Mouse (Mus musculus) hindbrain, embryonic 14.5 days (tissue): ENCODE measurements at regions not wholly inside any gene's neighbourhood (a gene's known extent, or its start where the extent isn't known, plus 50 kb on each side); places are given as distances from the start of the nearest gene placed in this dataset.

Experiments used
- ATAC-seq: fragments of 200-750 bp; cut with Nextera tagmentation; 2 replicates; pipeline ENCODE4 v1.8.0; 2017; ENCODE audit warnings: moderate number of reproducible peaks, mild to moderate bottlenecking, moderate TSS enrichment, moderate library complexity; ENCODE audit not compliant: low FRiP score
- DNase-seq: peaks from one replicate; pipeline ENCODE4 v3.0.0-alpha.2; 2015; ENCODE audit warnings: low spot score
- H3K27ac ChIP-seq: fragments of 300-500 bp; sonication (generic); 2 replicates; pipeline ENCODE4 v1.5.1; 2014; ENCODE audit warnings: mild to moderate bottlenecking, moderate library complexity
- H3K27me3 ChIP-seq: fragments of 300-500 bp; sonication (generic); 2 replicates; pipeline ENCODE4 v1.6.1; 2014; ENCODE audit warnings: mild to moderate bottlenecking, low read length, mixed read lengths; ENCODE audit not compliant: control insufficient read depth, insufficient read depth
- H3K36me3 ChIP-seq: fragments of 300-500 bp; sonication (generic); replicated peaks from 2 replicates; pipeline ENCODE4 v1.6.1; 2014; ENCODE audit not compliant: control insufficient read depth, insufficient read depth
- H3K4me1 ChIP-seq: fragments of 300-500 bp; sonication (generic); replicated peaks from 2 replicates; pipeline ENCODE4 v1.6.1; 2014; ENCODE audit warnings: antibody characterized with exemption, low read length, mixed read lengths; ENCODE audit not compliant: control insufficient read depth, insufficient read depth
- H3K4me2 ChIP-seq: fragments of 300-500 bp; sonication (generic); replicated peaks from 2 replicates; pipeline ENCODE4 v1.6.1; 2014; ENCODE audit warnings: mild to moderate bottlenecking, moderate library complexity
- H3K4me3 ChIP-seq: fragments of 300-500 bp; sonication (generic); replicated peaks from 2 replicates; pipeline ENCODE4 v1.5.1; 2014; ENCODE audit warnings: mild to moderate bottlenecking, low read length
- H3K9ac ChIP-seq: fragments of 300-500 bp; sonication (generic); 2 replicates; pipeline ENCODE4 v1.6.1; 2014
- H3K9me3 ChIP-seq: fragments of 300-500 bp; sonication (generic); 2 replicates; pipeline ENCODE4 v1.6.1; 2016; ENCODE audit warnings: low read length; ENCODE audit not compliant: control insufficient read depth
- WGBS: fragments of 180-500 bp; shearing (Covaris S2); extraction: QIAGEN DNeasy Blood & Tissue Kit; methylation state at CpG from one replicate; pipeline ENCODE4 v1.1.7; 2014; 5-methylcytosine and 5-hydroxymethylcytosine counted together

DNA sequence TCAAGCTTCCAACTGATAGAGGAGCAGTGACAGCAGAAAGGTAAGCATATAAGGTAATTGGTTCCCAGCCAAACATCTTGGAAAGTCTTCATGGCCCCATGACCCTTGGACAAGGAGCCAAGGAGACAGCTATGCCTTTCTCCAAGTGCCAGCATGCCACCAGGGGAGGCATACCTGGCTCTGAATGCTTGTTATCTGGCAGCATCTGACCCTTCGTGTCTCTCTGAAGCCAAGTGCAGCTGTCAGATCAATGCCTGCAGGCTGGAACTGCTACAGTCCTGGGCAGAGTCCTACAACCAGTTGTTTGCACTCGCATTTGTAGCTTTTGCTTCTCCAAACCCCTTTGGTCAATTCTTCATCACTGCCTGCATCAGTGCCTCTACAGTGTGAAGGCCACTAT is 309.3 kb upstream of the Ppargc1a start:
- H3K36me3 ChIP-seq, result no peaks in the 10 kb centered on the region
- DNase-seq (no peak), ATAC-seq (no peak)
- H3K27ac ChIP-seq, result no peak overlapping the region
- no peak overlapping the region for H3K4me2 ChIP-seq
- H3K9me3 ChIP-seq, result no peaks in the 10 kb centered on the region
- 86% methylated on average over 2 of the region's 2 CpGs for WGBS
- H3K4me1 ChIP-seq, result no peaks in the 10 kb centered on the region
- no peak overlapping the region for H3K4me3 ChIP-seq
- H3K27me3 ChIP-seq, result no peaks in the 10 kb centered on the region
- H3K9ac ChIP-seq, result no peak overlapping the region

DNA sequence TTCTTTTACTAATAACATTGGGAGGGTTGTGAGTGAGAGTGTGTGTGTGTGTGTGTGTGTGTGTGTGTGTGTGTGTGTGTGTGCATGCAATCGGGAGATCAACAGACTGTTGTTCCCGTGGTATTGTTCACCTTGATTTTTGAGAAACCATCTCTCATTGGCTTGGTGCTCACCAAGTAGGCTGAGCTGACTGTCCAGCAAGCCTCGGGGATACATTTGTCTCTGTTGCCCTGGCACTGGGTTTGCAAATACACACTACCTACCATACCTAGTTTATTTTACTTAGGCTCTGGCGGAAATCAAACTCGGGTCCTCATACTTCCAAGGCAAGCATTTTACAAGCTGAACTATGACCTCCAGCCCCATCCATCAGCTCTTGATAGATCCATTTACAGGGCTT is 306.0 kb upstream of the Ppargc1a start:
- no peak for ATAC-seq
- H3K4me3 ChIP-seq, result no peak overlapping the region

DNA sequence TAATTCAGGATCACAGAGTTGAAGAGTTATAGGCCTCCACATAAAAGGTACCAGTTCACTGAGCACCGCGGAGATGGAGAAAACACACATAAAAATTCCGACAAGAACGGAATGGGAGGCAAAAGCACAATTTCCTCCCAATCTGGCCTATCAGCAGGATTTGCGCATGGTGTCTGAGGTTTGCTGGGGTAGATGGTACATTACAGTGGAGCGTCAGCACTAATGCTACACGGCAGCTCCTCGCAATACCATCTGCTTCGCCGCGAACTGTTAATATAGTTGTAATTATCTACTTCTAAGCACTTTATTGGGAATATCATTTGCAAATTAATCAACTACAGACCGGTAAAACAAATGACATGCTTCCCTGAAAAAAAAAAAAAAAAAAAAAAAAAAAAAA is 304.2 kb upstream of the Ppargc1a start:
- H3K27me3 ChIP-seq, result no peaks in the 10 kb centered on the region
- no peak overlapping the region for H3K4me3 ChIP-seq
- H3K36me3 ChIP-seq, result no peaks in the 10 kb centered on the region
- 80% methylated on average over 12 of the region's 12 CpGs for WGBS
- no peaks in the 10 kb centered on the region for H3K9me3 ChIP-seq
- no peak overlapping the region for H3K9ac ChIP-seq
- no peak overlapping the region for H3K4me2 ChIP-seq
- DNase-seq (no peak), ATAC-seq (no peak)
- no peaks in the 10 kb centered on the region for H3K4me1 ChIP-seq
- no peak overlapping the region for H3K27ac ChIP-seq

More for the DNA sequence above, 306.0 kb upstream of the Ppargc1a start:
- Histone ChIP-seq H3K27me3 (no peaks in the 10 kb centered on the region), H3K27ac (no peak overlapping the region), H3K4me2 (no peak overlapping the region), H3K9ac (no peak overlapping the region), H3K4me1 (no peaks in the 10 kb centered on the region), H3K36me3 (no peaks in the 10 kb centered on the region), H3K9me3 (no peaks in the 10 kb centered on the region)
- WGBS, result 90% methylated on average over 5 of the region's 5 CpGs
- no peak for DNase-seq

DNA sequence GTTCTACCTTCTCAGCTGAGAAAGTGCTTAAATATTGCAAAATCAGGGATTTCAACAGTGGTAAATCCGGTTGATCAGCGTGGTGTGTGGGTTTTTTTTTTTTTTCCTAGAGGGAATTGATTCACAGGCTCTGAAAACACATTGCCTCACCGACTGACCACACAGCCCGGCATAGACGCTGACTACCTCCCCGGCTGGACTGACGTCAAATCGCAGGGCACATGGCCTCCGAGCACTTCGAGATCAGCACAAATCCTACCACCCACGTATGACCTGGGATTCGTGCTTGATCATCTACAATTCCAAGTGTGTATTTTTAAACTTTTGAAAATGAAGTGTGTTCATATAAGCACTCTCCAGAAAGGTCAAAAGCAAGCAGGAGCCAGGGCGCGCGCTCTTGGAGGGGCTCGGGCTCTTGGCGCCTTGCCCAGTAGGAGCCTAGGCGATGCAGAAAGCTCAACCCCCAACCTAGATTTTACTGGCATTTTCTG is 300.7 kb upstream of the Ppargc1a start:
- 74% methylated on average over 18 of the region's 18 CpGs for WGBS
- H3K9ac ChIP-seq, result no peak overlapping the region
- no peak for DNase-seq

DNA sequence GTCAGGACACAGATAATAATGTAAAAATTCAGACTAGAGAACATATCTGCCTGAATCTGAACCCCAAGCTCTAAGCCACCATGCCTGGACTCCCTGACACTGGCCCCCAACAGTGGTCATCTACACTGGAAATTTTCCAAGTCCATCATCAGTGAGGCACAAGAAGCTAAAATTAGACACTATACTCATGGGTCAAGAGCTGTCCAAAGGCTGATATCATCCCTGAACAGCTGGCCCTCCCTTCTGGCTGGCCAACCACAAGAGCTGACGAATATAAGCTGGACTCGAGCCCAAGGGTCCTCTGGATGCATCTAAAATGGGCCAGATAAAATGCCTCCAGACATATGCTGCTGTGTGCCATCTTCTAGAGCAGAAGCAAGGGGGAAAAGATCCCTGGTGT is 298.5 kb upstream of the Ppargc1a start:
- no peak for ATAC-seq
- WGBS, result 67% methylated on average over 2 of the region's 2 CpGs

More for the DNA sequence above, 300.7 kb upstream of the Ppargc1a start:
- H3K9me3 ChIP-seq, result no peaks in the 10 kb centered on the region
- H3K4me3 ChIP-seq, result no peak overlapping the region
- no peak overlapping the region for H3K4me2 ChIP-seq
- no peak overlapping the region for H3K27ac ChIP-seq
- no peaks in the 10 kb centered on the region for H3K4me1 ChIP-seq
- no peaks in the 10 kb centered on the region for H3K27me3 ChIP-seq
- ATAC-seq, result no peak
- H3K36me3 ChIP-seq, result no peaks in the 10 kb centered on the region

DNA sequence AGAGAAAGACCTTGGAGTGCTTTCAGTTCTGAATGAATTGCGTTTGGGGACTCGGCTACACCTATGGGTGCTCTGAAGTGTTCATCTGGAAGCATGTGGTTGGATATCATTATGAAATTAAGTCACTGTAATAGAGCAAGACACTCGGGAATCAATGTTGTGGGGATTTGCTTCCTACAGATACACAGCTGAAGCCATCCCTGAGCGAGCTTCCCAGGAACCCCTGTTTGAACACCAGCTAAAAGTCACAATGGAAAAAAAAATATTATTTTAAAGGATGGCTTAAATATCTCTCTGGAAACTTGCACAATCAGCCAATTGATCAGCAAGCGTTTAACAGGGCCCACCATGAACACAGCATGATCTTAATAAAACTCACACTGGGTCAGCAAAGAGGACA is 293.0 kb upstream of the Ppargc1a start:
- H3K36me3 ChIP-seq, result no peaks in the 10 kb centered on the region

More for the DNA sequence above, 298.5 kb upstream of the Ppargc1a start:
- no peaks in the 10 kb centered on the region for H3K4me1 ChIP-seq
- H3K9me3 ChIP-seq, result no peaks in the 10 kb centered on the region
- no peak overlapping the region for H3K4me2 ChIP-seq
- H3K27me3 ChIP-seq, result no peaks in the 10 kb centered on the region
- no peak overlapping the region for H3K9ac ChIP-seq
- no peak for DNase-seq
- no peak overlapping the region for H3K4me3 ChIP-seq
- H3K27ac ChIP-seq, result no peak overlapping the region
- no peaks in the 10 kb centered on the region for H3K36me3 ChIP-seq

DNA sequence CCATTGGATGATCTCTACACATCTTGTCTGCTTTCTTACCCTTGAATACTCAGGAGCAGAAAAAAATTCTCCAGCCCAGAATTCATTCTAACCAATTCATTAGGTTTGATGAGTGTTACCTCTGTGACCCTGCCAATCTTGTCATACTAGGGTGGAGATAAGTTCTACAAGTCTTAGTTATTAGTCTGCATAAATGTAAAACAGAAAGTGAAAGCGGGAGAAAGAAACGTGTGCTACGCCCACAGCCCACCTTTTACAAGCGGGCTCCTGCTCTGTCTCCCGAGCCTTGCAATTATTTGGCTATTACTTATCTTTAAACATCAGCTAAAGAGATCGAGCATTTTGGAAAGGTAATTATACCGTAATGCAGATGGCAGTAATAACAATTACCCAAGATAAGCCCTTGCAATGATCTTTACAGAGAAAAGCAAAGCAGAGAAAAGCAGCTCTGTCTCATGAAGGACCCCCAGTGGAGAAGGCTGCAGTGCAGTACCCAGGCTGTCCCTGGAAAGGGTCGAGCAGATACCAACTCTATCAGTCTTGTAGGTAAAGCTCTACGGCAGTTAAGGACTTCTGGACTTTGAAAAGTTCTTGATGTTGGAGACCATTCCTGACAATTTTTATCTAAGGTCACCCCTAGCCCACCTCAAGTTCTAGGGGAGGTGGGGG is 286.1 kb upstream of the Ppargc1a start:
- Histone ChIP-seq H3K9me3 (no peaks in the 10 kb centered on the region), H3K4me2 (no peak overlapping the region), H3K9ac (no peak overlapping the region), H3K27me3 (no peaks in the 10 kb centered on the region), H3K4me1 (no peaks in the 10 kb centered on the region), H3K4me3 (no peak overlapping the region), H3K36me3 (no peaks in the 10 kb centered on the region), H3K27ac (no peak overlapping the region)
- no peak for DNase-seq
- 71% methylated on average over 9 of the region's 9 CpGs for WGBS
- no peak for ATAC-seq

More for the DNA sequence above, 293.0 kb upstream of the Ppargc1a start:
- Histone ChIP-seq H3K9ac (no peak overlapping the region), H3K4me3 (no peak overlapping the region), H3K27ac (no peak overlapping the region), H3K4me2 (no peak overlapping the region), H3K27me3 (no peaks in the 10 kb centered on the region), H3K4me1 (no peaks in the 10 kb centered on the region), H3K9me3 (no peaks in the 10 kb centered on the region)
- 85% methylated on average over 5 of the region's 5 CpGs for WGBS
- DNase-seq (no peak), ATAC-seq (no peak)

DNA sequence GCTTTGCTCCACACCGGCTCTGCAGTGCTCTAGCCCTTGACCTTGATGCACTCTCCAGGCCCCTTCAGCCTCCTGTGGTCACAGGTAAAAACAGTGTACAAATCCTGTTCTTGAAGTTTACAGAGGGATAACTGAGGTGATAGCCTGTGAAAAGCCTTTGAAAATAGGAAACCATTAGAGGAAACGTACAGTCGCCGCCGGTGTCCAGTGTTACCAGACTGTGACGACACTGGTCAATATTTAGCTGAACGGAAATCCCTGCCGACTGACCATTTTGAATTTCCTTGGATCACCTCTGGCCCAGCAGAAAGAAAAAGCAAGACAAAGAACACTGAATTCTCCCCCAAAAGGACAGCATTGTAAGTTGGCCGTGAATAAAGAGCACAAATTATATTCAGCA is 282.6 kb upstream of the Ppargc1a start:
- DNase-seq, result no peak
- no peaks in the 10 kb centered on the region for H3K4me1 ChIP-seq
- H3K27me3 ChIP-seq, result no peaks in the 10 kb centered on the region
- no peak overlapping the region for H3K4me2 ChIP-seq
- H3K36me3 ChIP-seq, result no peaks in the 10 kb centered on the region
- no peak overlapping the region for H3K9ac ChIP-seq
- 86% methylated on average over 9 of the region's 9 CpGs for WGBS
- ATAC-seq, result no peak
- H3K27ac ChIP-seq, result no peak overlapping the region
- no peaks in the 10 kb centered on the region for H3K9me3 ChIP-seq
- H3K4me3 ChIP-seq, result no peak overlapping the region

DNA sequence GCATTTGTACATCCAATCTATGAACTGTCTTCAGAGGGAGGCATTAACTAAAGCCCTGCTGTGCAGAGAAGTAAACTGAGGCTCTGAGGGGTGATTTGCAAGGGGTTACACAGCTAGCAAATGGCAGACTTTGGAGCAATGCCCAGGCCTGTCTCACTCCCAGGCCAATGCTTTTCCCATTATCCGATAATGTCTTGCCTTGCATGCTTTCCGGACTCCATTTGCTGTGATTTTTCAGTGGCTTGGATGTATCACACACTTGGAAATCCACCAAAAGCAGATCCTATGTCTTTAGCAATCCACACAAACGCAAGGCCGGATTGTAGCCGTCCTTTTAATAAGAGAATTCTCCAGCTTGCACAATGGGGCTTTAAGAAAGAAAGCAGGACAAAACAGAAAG is 281.7 kb upstream of the Ppargc1a start:
- Histone ChIP-seq H3K4me3 (no peak overlapping the region), H3K9me3 (no peaks in the 10 kb centered on the region), H3K36me3 (no peaks in the 10 kb centered on the region), H3K27ac (no peak overlapping the region), H3K4me1 (no peaks in the 10 kb centered on the region), H3K27me3 (no peaks in the 10 kb centered on the region), H3K4me2 (no peak overlapping the region), H3K9ac (no peak overlapping the region)
- WGBS, result 74% methylated on average over 5 of the region's 5 CpGs
- ATAC-seq (no peak), DNase-seq (no peak)

DNA sequence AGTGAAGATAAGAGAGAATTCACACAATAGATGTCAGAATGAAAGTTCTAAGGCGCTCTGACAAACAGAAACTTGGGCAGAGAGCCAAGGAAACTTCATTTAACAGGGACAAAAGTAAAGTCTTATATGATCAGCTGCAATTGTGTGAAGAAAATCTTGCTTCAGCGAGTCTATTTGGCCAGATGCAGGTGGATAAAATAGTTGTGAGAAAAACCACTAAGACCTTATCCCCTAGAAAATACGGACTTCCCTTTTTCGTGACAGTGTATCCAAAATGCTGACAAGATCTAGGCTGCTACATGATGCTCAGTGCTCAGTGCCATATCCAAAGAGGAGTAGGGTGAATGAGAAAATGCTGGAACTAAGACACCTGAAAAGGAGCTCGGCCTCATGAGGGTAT is 274.7 kb upstream of the Ppargc1a start:
- Histone ChIP-seq H3K27me3 (no peaks in the 10 kb centered on the region), H3K27ac (no peak overlapping the region), H3K36me3 (no peaks in the 10 kb centered on the region), H3K4me1 (no peaks in the 10 kb centered on the region), H3K4me2 (no peak overlapping the region), H3K9me3 (no peaks in the 10 kb centered on the region), H3K4me3 (no peak overlapping the region), H3K9ac (no peak overlapping the region)
- ATAC-seq (no peak), DNase-seq (no peak)
- 86% methylated on average over 5 of the region's 5 CpGs for WGBS
